Mouse (Mus musculus): Measurements from ENCODE around the gene Gm10130. TPM values are rescaled to one million over a fixed set of nuclear protein-coding genes. Genes with fewer than 3 reads are reported as not detected.
"Not testable (repeated sequence)": the region's sequence is repeated elsewhere in the genome, so short reads cannot be mapped to it uniquely, and the experiment has no call there.

Gm10130 gene
- polyA plus RNA-seq (2012; rRNA removed), result not detected in 2 replicates

DNA sequence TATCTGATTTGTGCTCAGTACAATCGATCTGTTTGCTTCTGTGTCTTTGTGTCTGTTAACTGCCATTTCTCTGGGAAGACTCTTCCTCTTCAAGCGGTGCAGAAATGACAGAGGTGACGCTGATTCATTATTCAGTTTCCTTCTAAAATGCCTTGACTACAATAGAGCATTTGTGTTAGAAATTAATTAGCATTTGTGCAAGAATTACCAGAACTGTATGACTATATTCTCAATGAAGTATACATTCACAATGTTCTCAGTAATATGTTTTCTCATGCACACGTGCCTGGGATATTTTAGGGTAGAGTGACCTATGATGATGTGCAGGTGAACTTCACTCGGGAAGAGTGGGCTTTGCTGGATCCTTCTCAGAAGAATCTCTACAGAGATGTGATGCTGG is at the start of gene Gm10130:
Gene Gm10130, plus strand, starts transcription at position 301 of the 400 bp plus-strand sequence.
- no peak within 1 kb of the TSS for H3K4me3 ChIP-seq (replicated peaks; ENCODE audit: insufficient read depth, low read depth, low read length)
- no peaks in the 10 kb centered on the region for H3K4me1 ChIP-seq (ENCODE audit: control insufficient read depth, insufficient read depth, low read length)
- 94% methylated on average over 5 of the region's 5 CpGs for WGBS
- H3K27me3 ChIP-seq (ENCODE audit: control insufficient read depth, insufficient read depth, low read length), result no peaks in the 10 kb centered on the region
- DNase-seq, result no peak
- H3K27ac ChIP-seq (ENCODE audit: insufficient read depth, low read length), result no peak within 1 kb of the TSS
- TF ChIP-seq CTCF (IDR thresholded peaks at IDR 0.05; ENCODE audit: borderline replicate concordance, insufficient read depth, low read depth, low read length), result no peak
- no peak for TF ChIP-seq POLR2A (IDR thresholded peaks at IDR 0.05; ENCODE audit: borderline replicate concordance, insufficient read depth, low read length)

- no peak overlapping the region for H3K4me3 ChIP-seq (replicated peaks; ENCODE audit: insufficient read depth, low read depth, low read length)
- H3K27me3 ChIP-seq (ENCODE audit: control insufficient read depth, insufficient read depth, low read length), result no peaks in the 10 kb centered on the region
- no peaks in the 10 kb centered on the region for H3K4me1 ChIP-seq (ENCODE audit: control insufficient read depth, insufficient read depth, low read length)
- H3K27ac ChIP-seq (ENCODE audit: insufficient read depth, low read length), result no peak overlapping the region
- 88% methylated on average over 6 of the region's 6 CpGs for WGBS
- TF ChIP-seq POLR2A (IDR thresholded peaks at IDR 0.05; ENCODE audit: borderline replicate concordance, insufficient read depth, low read length) (no peak), CTCF (IDR thresholded peaks at IDR 0.05; ENCODE audit: borderline replicate concordance, insufficient read depth, low read depth, low read length) (no peak)
- DNase-seq, result no peak
Measured at GRCm38 (mm10) chr2:150293669-150294068, 29.8 kb upstream of the Gm10130 start.

DNA sequence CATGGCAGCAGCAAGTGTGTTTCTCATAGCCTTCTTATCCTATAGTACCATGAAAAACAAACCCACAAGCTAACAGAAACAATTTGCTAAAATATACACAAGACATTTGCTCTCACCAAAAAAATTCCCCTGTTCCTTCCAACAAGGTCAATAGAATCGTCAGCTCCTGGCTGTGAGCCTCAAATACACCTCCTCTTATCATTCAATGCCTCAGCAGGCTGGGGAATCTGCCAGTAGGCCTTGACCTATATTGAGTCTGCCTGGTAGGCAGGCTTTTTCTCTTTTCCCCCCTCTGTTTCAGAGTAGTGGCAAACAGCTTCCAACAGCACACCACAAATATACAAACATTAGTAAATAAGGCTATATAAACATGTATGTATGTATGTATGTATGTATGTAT is 24.4 kb upstream of the Gm10130 start:
- 24% methylated on average over 1 of the region's 1 CpGs for WGBS
- TF ChIP-seq CTCF (IDR thresholded peaks at IDR 0.05; ENCODE audit: borderline replicate concordance, insufficient read depth, low read depth, low read length) (no peak), POLR2A (IDR thresholded peaks at IDR 0.05; ENCODE audit: borderline replicate concordance, insufficient read depth, low read length) (no peak)
- DNase-seq, result no peak
- Histone ChIP-seq H3K4me3 (replicated peaks; ENCODE audit: insufficient read depth, low read depth, low read length) (no peak overlapping the region), H3K27ac (ENCODE audit: insufficient read depth, low read length) (no peak overlapping the region), H3K27me3 (ENCODE audit: control insufficient read depth, insufficient read depth, low read length) (no peaks in the 10 kb centered on the region), H3K4me1 (ENCODE audit: control insufficient read depth, insufficient read depth, low read length) (no peaks in the 10 kb centered on the region)

GRCm38 (mm10) chr2:150307183-150307773 is 16.2 kb upstream of the Gm10130 start:
- no peak for DNase-seq
- H3K27ac ChIP-seq (ENCODE audit: insufficient read depth, low read length), result no peak overlapping the region
- WGBS, result 85% methylated on average over 10 of the region's 10 CpGs
- TF ChIP-seq POLR2A (IDR thresholded peaks at IDR 0.05; ENCODE audit: borderline replicate concordance, insufficient read depth, low read length) (no peak), CTCF (IDR thresholded peaks at IDR 0.05; ENCODE audit: borderline replicate concordance, insufficient read depth, low read depth, low read length) (no peak)
- H3K4me1 ChIP-seq (ENCODE audit: control insufficient read depth, insufficient read depth, low read length), result no peaks in the 10 kb centered on the region
- H3K27me3 ChIP-seq (ENCODE audit: control insufficient read depth, insufficient read depth, low read length), result no peaks in the 10 kb centered on the region
- no peak overlapping the region for H3K4me3 ChIP-seq (replicated peaks; ENCODE audit: insufficient read depth, low read depth, low read length)

- peak; percentile 16; the same call in 1 of the 2 replicates for TF ChIP-seq POLR2A (IDR thresholded peaks at IDR 0.05; ENCODE audit: borderline replicate concordance, insufficient read depth, low read length)
- not testable (repeated sequence) for H3K27ac ChIP-seq (ENCODE audit: insufficient read depth, low read length); H3K27me3 ChIP-seq (ENCODE audit: control insufficient read depth, insufficient read depth, low read length); H3K4me1 ChIP-seq (ENCODE audit: control insufficient read depth, insufficient read depth, low read length)
- peak; percentile 91 for DNase-seq
- peak overlapping the region; percentile 71 for H3K4me3 ChIP-seq (replicated peaks; ENCODE audit: insufficient read depth, low read depth, low read length)
- 15% methylated on average over 19 of the region's 19 CpGs for WGBS
Measured at GRCm38 (mm10) chr2:150310952-150311884, 12.3 kb upstream of the Gm10130 start.

DNA sequence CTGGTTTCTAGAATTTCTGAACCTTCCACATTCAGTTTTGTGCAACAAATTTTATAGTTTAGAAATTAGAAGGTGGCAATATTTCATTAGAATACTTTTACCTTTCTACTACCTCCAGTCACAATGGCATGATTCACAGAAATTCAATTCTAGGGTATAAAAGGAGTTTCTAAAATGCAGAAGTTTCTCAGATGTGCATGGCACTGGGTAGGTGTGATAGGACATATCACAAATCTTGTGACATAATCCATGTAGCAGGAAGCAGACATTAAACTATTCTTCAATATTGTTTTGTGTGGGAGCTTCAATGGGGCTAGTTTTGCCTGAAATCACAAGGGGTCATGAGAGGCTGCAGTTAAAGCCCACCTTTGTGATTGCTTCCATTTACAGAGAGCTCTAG is 7.4 kb upstream of the Gm10130 start:
- H3K27ac ChIP-seq (ENCODE audit: insufficient read depth, low read length), result no peak overlapping the region
- H3K27me3 ChIP-seq (ENCODE audit: control insufficient read depth, insufficient read depth, low read length), result no peaks in the 10 kb centered on the region
- TF ChIP-seq POLR2A (IDR thresholded peaks at IDR 0.05; ENCODE audit: borderline replicate concordance, insufficient read depth, low read length), result no peak
- H3K4me3 ChIP-seq (replicated peaks; ENCODE audit: insufficient read depth, low read depth, low read length), result no peak overlapping the region
- no peaks in the 10 kb centered on the region for H3K4me1 ChIP-seq (ENCODE audit: control insufficient read depth, insufficient read depth, low read length)
- no peak for DNase-seq

GRCm38 (mm10) chr2:150318973-150319372 is 4.5 kb upstream of the Gm10130 start:
- no peak overlapping the region for H3K4me3 ChIP-seq (replicated peaks; ENCODE audit: insufficient read depth, low read depth, low read length)
- WGBS, result 94% methylated on average over 1 of the region's 1 CpGs
- TF ChIP-seq CTCF (IDR thresholded peaks at IDR 0.05; ENCODE audit: borderline replicate concordance, insufficient read depth, low read depth, low read length) (no peak), POLR2A (IDR thresholded peaks at IDR 0.05; ENCODE audit: borderline replicate concordance, insufficient read depth, low read length) (no peak)
- no peaks in the 10 kb centered on the region for H3K27me3 ChIP-seq (ENCODE audit: control insufficient read depth, insufficient read depth, low read length)
- no peak for DNase-seq
- no peak overlapping the region for H3K27ac ChIP-seq (ENCODE audit: insufficient read depth, low read length)
- no peaks in the 10 kb centered on the region for H3K4me1 ChIP-seq (ENCODE audit: control insufficient read depth, insufficient read depth, low read length)

GRCm38 (mm10) chr2:150357136-150357535 is 33.6 kb downstream of the Gm10130 start:
- DNase-seq; H3K27me3 ChIP-seq (ENCODE audit: control insufficient read depth, insufficient read depth, low read length); H3K4me3 ChIP-seq (replicated peaks; ENCODE audit: insufficient read depth, low read depth, low read length); H3K27ac ChIP-seq (ENCODE audit: insufficient read depth, low read length); H3K4me1 ChIP-seq (ENCODE audit: control insufficient read depth, insufficient read depth, low read length): not testable (repeated sequence)

DNA sequence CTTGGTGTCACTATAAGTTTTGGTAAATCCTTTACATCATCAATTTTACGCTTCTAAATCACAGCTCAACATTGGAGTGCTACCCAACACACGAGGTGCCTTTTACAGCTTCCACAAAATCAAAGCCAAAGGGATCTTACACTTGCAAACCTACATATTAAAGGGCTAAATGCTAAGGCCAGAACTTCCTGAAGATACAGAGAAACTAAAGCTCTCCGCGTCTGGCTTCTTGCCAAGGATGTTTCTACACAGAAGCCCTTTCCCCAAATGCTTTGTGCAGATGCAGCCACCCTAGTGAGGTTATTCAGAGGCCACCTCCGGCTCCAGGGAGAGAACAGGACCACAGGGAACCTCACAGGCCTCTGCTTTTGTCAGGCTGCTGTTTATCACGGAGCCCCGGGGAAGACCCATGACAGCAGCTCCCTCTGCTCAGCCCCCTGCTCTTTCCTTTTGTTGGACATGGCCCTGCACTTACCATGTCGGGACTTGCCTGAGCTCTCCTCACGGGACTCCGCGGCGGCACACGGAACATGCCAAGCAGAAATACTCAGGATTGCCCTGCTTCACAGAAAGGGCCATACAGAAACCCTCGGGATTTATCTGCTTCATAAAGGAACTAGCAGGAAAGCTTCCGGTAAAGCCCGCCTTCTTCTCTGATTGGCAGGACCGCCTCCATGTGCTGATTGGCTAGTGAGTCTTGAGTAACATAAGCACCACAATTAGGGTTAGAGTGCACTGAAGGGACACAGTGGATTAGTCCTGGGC is 38.8 kb downstream of the Gm10130 start, which contains the start of gene 3300002I08Rik:
Gene 3300002I08Rik, minus strand, starts transcription at position 653 of the 765 bp plus-strand sequence.
- peak; percentile 91 for DNase-seq
- not testable (repeated sequence) for H3K27ac ChIP-seq (ENCODE audit: insufficient read depth, low read length); H3K4me1 ChIP-seq (ENCODE audit: control insufficient read depth, insufficient read depth, low read length); H3K27me3 ChIP-seq (ENCODE audit: control insufficient read depth, insufficient read depth, low read length)
- 3% methylated on average over 17 of the region's 17 CpGs for WGBS
- peak within 1 kb of the TSS; percentile 99 for H3K4me3 ChIP-seq (replicated peaks; ENCODE audit: insufficient read depth, low read depth, low read length)
